Mouse (Mus musculus): Measurements from ENCODE around the gene Kctd13. TPM values are rescaled to one million over a fixed set of nuclear protein-coding genes. Genes with fewer than 3 reads are reported as not detected.

Kctd13 gene
- polyA plus RNA-seq (2011; ENCODE audit: insufficient read depth, insufficient read length, low replicate concordance, missing spikeins): 4.0 and 17.3 TPM in 2 replicates

DNA sequence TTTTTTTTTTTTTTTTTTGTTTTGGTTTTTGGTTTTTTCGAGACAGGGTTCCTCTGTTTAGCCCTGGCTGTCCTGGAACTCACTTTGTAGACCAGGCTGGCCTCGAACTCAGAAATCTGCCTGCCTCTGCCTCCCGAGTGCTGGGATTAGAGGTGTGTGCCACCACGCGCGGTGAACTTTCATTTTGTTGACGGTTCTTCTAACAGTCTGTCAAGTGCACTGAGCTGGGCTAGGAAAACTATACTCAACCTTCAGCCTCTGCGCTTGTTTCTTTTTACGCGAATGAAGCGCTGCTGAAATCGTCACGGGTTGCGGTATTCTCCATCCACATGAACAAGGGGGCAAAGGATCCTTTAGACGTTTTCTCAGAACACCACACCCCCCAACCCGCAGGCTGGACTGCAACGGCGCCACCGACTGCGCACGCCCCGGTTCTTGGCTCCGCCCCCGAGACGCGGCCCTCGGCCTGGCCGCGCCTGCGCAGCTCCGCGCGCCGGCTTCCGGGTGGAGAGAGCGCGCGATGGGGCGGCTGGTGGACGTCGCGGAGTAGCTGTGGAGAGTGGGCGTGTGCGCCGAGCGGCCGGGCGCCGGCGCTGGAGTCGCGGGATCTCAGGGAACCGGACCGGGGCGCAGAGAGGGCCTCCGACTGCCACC is at the start of gene Kctd13:
Gene Kctd13, plus strand, starts transcription at position 496 of the 654 bp plus-strand sequence.
- Histone ChIP-seq H3K4me1 (ENCODE audit: control insufficient read depth, insufficient read depth, low read length) (peaks cover 3% of the 10 kb centered on the region), H3K27ac (ENCODE audit: control insufficient read depth, insufficient read depth, low read depth, low read length, poor library complexity) (peak within 1 kb of the TSS; percentile 50), H3K4me3 (replicated peaks; ENCODE audit: control insufficient read depth, low read depth, low read length) (peak within 1 kb of the TSS; percentile 95)
- TF ChIP-seq POLR2A (IDR thresholded peaks at IDR 0.05; ENCODE audit: borderline replicate concordance, control insufficient read depth, low read depth, low read length) (peak; percentile 67; the same call in 1 of the 2 replicates), CTCF (IDR thresholded peaks at IDR 0.05; ENCODE audit: control insufficient read depth, insufficient read depth, low read length) (no peak)
- WGBS: under 1% methylated on average over 56 of the region's 56 CpGs

DNA sequence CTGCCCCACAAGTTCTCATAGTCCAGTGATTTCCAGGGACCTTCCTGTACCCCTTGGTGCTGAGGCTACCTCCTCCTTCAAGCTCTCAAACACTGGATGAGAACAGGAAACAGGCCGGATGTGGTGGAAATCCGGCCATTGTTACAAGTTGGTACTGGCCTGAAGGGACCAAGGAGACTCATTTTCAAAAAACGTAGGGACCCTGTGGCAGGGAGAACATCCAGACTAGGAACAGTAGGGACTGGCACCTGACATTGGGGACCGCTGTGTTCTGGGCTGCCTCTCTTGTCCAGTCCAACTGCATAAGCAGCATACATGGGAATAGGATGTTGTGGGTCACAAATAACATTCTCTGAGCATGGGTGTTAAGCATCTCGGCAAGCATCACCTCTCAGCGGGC is 47.6 kb upstream of the Kctd13 start:
- no peak overlapping the region for H3K4me3 ChIP-seq (replicated peaks; ENCODE audit: control insufficient read depth, low read depth, low read length)
- 18% methylated on average over 6 of the region's 6 CpGs for WGBS
- TF ChIP-seq CTCF (IDR thresholded peaks at IDR 0.05; ENCODE audit: control insufficient read depth, insufficient read depth, low read length) (no peak), POLR2A (IDR thresholded peaks at IDR 0.05; ENCODE audit: borderline replicate concordance, control insufficient read depth, low read depth, low read length) (no peak)
- H3K27ac ChIP-seq (ENCODE audit: control insufficient read depth, insufficient read depth, low read depth, low read length, poor library complexity): no peak overlapping the region; the same call in 1 of the 2 replicates
- peaks cover 3% of the 10 kb centered on the region; the same call in 1 of the 2 replicates for H3K4me1 ChIP-seq (ENCODE audit: control insufficient read depth, insufficient read depth, low read length)

- 2% methylated on average over 15 of the region's 15 CpGs for WGBS
- TF ChIP-seq CTCF (IDR thresholded peaks at IDR 0.05; ENCODE audit: control insufficient read depth, insufficient read depth, low read length): no peak
- no peak for TF ChIP-seq POLR2A (IDR thresholded peaks at IDR 0.05; ENCODE audit: borderline replicate concordance, control insufficient read depth, low read depth, low read length)
- H3K4me3 ChIP-seq (replicated peaks; ENCODE audit: control insufficient read depth, low read depth, low read length): peak overlapping the region; percentile 91
- H3K27ac ChIP-seq (ENCODE audit: control insufficient read depth, insufficient read depth, low read depth, low read length, poor library complexity): peak overlapping the region; percentile 4; the same call in 1 of the 2 replicates
- H3K4me1 ChIP-seq (ENCODE audit: control insufficient read depth, insufficient read depth, low read length): peaks cover 3% of the 10 kb centered on the region; the same call in 1 of the 2 replicates
These were observed 44.9 kb upstream of the Kctd13 start for GRCm38 (mm10) chr7:126883731-126884181.

DNA sequence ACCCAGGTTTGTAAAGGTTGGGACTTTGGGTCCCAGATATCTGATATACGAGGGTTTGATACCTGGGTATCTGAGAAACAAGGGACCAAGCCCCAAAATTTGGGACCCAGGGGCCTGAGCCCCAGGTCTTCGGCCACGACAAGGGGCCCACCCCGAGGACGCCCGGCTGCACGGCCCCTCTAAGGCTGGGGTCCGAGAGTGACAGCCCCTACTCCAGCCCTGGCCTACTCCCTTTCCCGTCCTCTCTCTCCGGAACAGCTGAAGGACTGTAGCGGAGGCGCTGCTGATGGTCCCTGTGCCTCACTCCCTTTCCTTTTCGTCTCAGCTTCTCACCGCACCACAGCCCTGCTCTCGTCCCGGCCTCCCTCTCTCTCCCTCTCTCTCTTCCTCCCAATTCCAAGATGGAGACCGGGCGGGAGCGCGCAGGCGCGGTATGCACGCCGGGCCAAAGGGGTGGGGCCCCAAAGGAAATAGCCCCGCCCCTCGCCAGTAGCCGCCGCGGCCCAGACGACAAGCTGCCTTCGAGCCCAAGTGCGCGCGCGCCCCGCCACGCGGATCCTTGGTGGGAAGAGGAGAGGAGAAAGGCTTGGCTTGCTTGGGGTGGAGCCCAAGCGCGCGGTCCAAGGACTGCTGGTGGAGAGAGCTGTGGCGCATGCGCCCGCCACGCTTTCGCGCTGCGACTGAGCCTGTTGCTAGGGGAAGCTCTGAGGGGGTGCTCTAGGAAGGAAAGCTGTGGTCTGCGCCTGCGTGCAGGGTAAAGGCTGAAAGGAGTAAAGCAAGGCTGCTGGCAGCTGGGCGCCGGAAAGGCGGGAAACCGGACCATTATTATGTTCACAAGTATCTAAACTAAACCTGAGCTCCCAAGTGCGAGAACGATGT is 44.2 kb upstream of the Kctd13 start, which contains the start of gene Taok2:
Gene Taok2, minus strand, starts transcription at position 418 of the 879 bp plus-strand sequence.
- peak within 1 kb of the TSS; percentile 84 for H3K27ac ChIP-seq (ENCODE audit: control insufficient read depth, insufficient read depth, low read depth, low read length, poor library complexity)
- peak within 1 kb of the TSS; percentile 91 for H3K4me3 ChIP-seq (replicated peaks; ENCODE audit: control insufficient read depth, low read depth, low read length)
- TF ChIP-seq POLR2A (IDR thresholded peaks at IDR 0.05; ENCODE audit: borderline replicate concordance, control insufficient read depth, low read depth, low read length) (peak; percentile 36; the same call in 1 of the 2 replicates), CTCF (IDR thresholded peaks at IDR 0.05; ENCODE audit: control insufficient read depth, insufficient read depth, low read length) (peak; percentile 13; the same call in 1 of the 2 replicates)
- H3K4me1 ChIP-seq (ENCODE audit: control insufficient read depth, insufficient read depth, low read length): peaks cover 3% of the 10 kb centered on the region; the same call in 1 of the 2 replicates
- WGBS: under 1% methylated on average over 56 of the region's 56 CpGs

GRCm38 (mm10) chr7:126887281-126887680 is 41.4 kb upstream of the Kctd13 start:
- H3K27ac ChIP-seq (ENCODE audit: control insufficient read depth, insufficient read depth, low read depth, low read length, poor library complexity): no peak overlapping the region
- H3K4me1 ChIP-seq (ENCODE audit: control insufficient read depth, insufficient read depth, low read length): no peaks in the 10 kb centered on the region; the same call in 1 of the 2 replicates
- no peak overlapping the region for H3K4me3 ChIP-seq (replicated peaks; ENCODE audit: control insufficient read depth, low read depth, low read length)
- 90% methylated on average over 5 of the region's 5 CpGs for WGBS
- TF ChIP-seq CTCF (IDR thresholded peaks at IDR 0.05; ENCODE audit: control insufficient read depth, insufficient read depth, low read length): no peak

- Histone ChIP-seq H3K27ac (ENCODE audit: control insufficient read depth, insufficient read depth, low read depth, low read length, poor library complexity) (no peak overlapping the region), H3K4me1 (ENCODE audit: control insufficient read depth, insufficient read depth, low read length) (no peaks in the 10 kb centered on the region), H3K4me3 (replicated peaks; ENCODE audit: control insufficient read depth, low read depth, low read length) (no peak overlapping the region)
- WGBS: 60% methylated on average over 7 of the region's 7 CpGs
- TF ChIP-seq CTCF (IDR thresholded peaks at IDR 0.05; ENCODE audit: control insufficient read depth, insufficient read depth, low read length): peak; percentile 53; the same call in 1 of the 2 replicates
- no peak for TF ChIP-seq POLR2A (IDR thresholded peaks at IDR 0.05; ENCODE audit: borderline replicate concordance, control insufficient read depth, low read depth, low read length)
These were observed 39.8 kb upstream of the Kctd13 start for GRCm38 (mm10) chr7:126888852-126889251.

GRCm38 (mm10) chr7:126896912-126897311 is 31.8 kb upstream of the Kctd13 start:
- TF ChIP-seq POLR2A (IDR thresholded peaks at IDR 0.05; ENCODE audit: borderline replicate concordance, control insufficient read depth, low read depth, low read length) (no peak), CTCF (IDR thresholded peaks at IDR 0.05; ENCODE audit: control insufficient read depth, insufficient read depth, low read length) (no peak)
- Histone ChIP-seq H3K27ac (ENCODE audit: control insufficient read depth, insufficient read depth, low read depth, low read length, poor library complexity) (peak overlapping the region; percentile 84), H3K4me3 (replicated peaks; ENCODE audit: control insufficient read depth, low read depth, low read length) (no peak overlapping the region), H3K4me1 (ENCODE audit: control insufficient read depth, insufficient read depth, low read length) (peaks cover 2% of the 10 kb centered on the region; the same call in 1 of the 2 replicates)
- 63% methylated on average over 5 of the region's 5 CpGs for WGBS

Measured in bone marrow, adult 2 months (tissue).